Mouse (Mus musculus) megakaryocyte, embryonic 14.5 days (primary cell): ENCODE results near the gene Thbs1.

Source experiments
- FLI1 ChIP-seq: IDR thresholded peaks from 2 replicates; pipeline ENCODE4 v1.6.1; 2012; ENCODE audit warnings: low read length, inconsistent platforms, mixed read lengths
- GATA1 ChIP-seq: IDR thresholded peaks from 3 replicates; pipeline ENCODE4 v1.6.1; 2012; ENCODE audit warnings: mixed read lengths, low read length, inconsistent platforms, borderline replicate concordance

DNA sequence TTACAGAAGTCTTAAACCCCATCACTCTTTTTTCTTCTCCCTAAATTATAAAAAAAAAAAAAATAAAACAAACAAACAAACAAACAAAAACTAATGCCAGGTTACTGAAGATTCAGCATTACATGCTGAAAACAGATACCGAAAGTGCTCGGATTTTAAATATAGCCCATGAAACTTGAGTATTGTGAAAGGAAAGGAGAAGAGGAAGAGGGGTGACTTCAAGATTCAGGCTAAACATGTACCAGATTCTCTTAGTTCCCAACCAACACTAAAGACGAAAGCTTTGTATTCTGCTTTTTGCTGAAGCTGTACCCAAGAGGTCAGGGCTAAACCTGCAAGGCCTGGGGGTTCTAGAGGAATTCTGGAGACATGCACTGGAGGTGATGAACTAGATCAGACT, 46.4 kb downstream of the Thbs1 start:
- TF ChIP-seq GATA1 (no peak), FLI1 (no peak)
